Mouse (Mus musculus) G1E (cell line): ENCODE results near the gene Il11ra1. TPM values are rescaled to one million over a fixed set of nuclear protein-coding genes. Genes with fewer than 3 reads are reported as not detected.

Experiments used
- ATAC-seq: 2 replicates; pipeline ENCODE4 v1.8.0; 2016; ENCODE audit warnings: mild to moderate bottlenecking; ENCODE audit not compliant: insufficient number of reproducible peaks, poor library complexity, low FRiP score, severe bottlenecking; ENCODE audit errors: extremely low read depth
- DNase-seq: peaks from one replicate; pipeline ENCODE4 v3.0.0; 2012; ENCODE audit warnings: low spot score
- H3K27me3 ChIP-seq: 2 replicates; pipeline ENCODE4 v1.6.1; 2012; ENCODE audit warnings: mild to moderate bottlenecking, low read length, inconsistent platforms; ENCODE audit not compliant: insufficient read depth
- H3K36me3 ChIP-seq: replicated peaks from 2 replicates; pipeline ENCODE3; 2012; ENCODE audit warnings: mild to moderate bottlenecking, inconsistent platforms
- H3K4me1 ChIP-seq: 2 replicates; pipeline ENCODE4 v1.6.1; 2012; ENCODE audit warnings: low read depth, low read length, inconsistent platforms, mixed read lengths; ENCODE audit not compliant: insufficient read depth
- H3K4me3 ChIP-seq: 2 replicates; pipeline ENCODE4 v1.5.1; 2012; ENCODE audit warnings: low read depth, mild to moderate bottlenecking, inconsistent platforms, low read length, moderate library complexity, mixed read lengths
- H3K9me3 ChIP-seq: replicated peaks from 2 replicates; pipeline ENCODE4 v1.6.1; 2012; ENCODE audit warnings: inconsistent platforms
- CTCF ChIP-seq: IDR thresholded peaks from 2 replicates; pipeline ENCODE4 v1.5.1; 2012; ENCODE audit warnings: low read depth, low read length, inconsistent platforms, mixed read lengths
- GATA1 ChIP-seq: IDR thresholded peaks from 2 replicates; pipeline ENCODE4 v1.6.1; 2012; ENCODE audit warnings: borderline replicate concordance, low read length, inconsistent platforms, mixed read lengths
- GATA2 ChIP-seq: IDR thresholded peaks from 2 replicates; pipeline ENCODE4 v1.6.1; 2012; ENCODE audit warnings: low read depth, low read length, inconsistent platforms, borderline replicate concordance
- POLR2AphosphoS5 ChIP-seq: IDR thresholded peaks from 2 replicates; pipeline ENCODE4 v1.6.1; 2012; ENCODE audit warnings: low read depth, low read length, inconsistent platforms; ENCODE audit not compliant: insufficient replicate concordance
- TAL1 ChIP-seq: conservative IDR thresholded peaks from 2 replicates; pipeline ENCODE4 v1.6.1; 2012; ENCODE audit warnings: low read depth, low read length, inconsistent platforms, mixed read lengths
- polyA plus RNA-seq: library from polyadenylated mRNA; stranded (reverse); fragments of >175 nt; gene quantifications from 2 replicates; pipeline ENCODE4 v1.2.3, GENCODE M21; 2012
- total RNA-seq, 2 experiments: library from RNA; stranded (forward) in 1 of 2; stranded (reverse) in 1 of 2; fragments of 200-1000 nt in 1 of 2; fragments of >200 nt in 1 of 2; fragmentation: Nextera tagmentation in 1 of 2; gene quantifications; 2 replicates each; pipeline ENCODE4 v1.2.3; 2014 to 2017

The Il11ra1 gene
- total and polyA plus RNA-seq, 3 experiments, result 3.4 to 18.5 (median 4.6) TPM

- no peak for DNase-seq
- TF ChIP-seq TAL1 (no peak), CTCF (no peak), GATA1 (no peak), GATA2 (no peak), POLR2AphosphoS5 (no peak)
- no peaks in the 10 kb centered on the region for H3K9me3 ChIP-seq
- peaks cover 47% of the 10 kb centered on the region for H3K4me1 ChIP-seq
- no peak for ATAC-seq
- peaks cover 60% of the 10 kb centered on the region for H3K36me3 ChIP-seq
- peaks cover 4% of the 10 kb centered on the region for H3K27me3 ChIP-seq
- H3K4me3 ChIP-seq, result peak overlapping the region; percentile 82
These were observed 12.8 kb downstream of the Il11ra1 start for GRCm38 (mm10) chr4:41712421-41713196.

GRCm38 (mm10) chr4:41713197-41714067 lies 13.6 kb downstream of the Il11ra1 start, which contains the start of gene Rpp25l:
Gene Rpp25l (minus strand): TSS chr4:41713534.
- DNase-seq (peak; percentile 78), ATAC-seq (peak; percentile 32; the same call in 1 of the 2 replicates)
- no peaks in the 10 kb centered on the region for H3K9me3 ChIP-seq
- H3K27me3 ChIP-seq, result no peaks in the 10 kb centered on the region
- peaks cover 43% of the 10 kb centered on the region for H3K4me1 ChIP-seq
- H3K36me3 ChIP-seq, result peaks cover 69% of the 10 kb centered on the region
- no peak for TF ChIP-seq TAL1
- TF ChIP-seq GATA1, result no peak
- TF ChIP-seq CTCF, result no peak
- TF ChIP-seq GATA2, result no peak
- TF ChIP-seq POLR2AphosphoS5, result no peak
- H3K4me3 ChIP-seq, result peak within 1 kb of the TSS; percentile 82

DNA sequence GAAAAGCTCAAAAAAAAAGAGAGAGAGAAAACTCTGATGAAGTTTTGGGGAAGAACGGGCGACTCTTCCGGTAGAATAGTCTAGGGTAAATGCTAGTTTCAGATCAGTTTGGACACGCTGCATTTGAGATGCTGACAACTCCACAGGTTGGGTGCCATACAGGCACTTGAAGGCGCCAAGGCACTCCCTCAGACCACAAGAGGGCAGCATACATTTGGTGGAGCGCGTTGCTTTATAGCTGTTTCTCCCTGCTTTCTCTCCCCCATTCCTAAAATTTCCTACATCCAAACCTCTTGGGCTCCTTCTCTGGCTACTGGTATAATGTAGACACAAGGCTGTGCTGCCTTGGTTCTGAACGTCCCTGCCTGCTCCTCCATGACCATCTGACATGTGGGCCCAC lies 14.5 kb downstream of the Il11ra1 start:
- H3K27me3 ChIP-seq, result no peaks in the 10 kb centered on the region
- H3K9me3 ChIP-seq, result no peaks in the 10 kb centered on the region
- H3K4me3 ChIP-seq, result no peak overlapping the region
- peaks cover 77% of the 10 kb centered on the region for H3K36me3 ChIP-seq
- H3K4me1 ChIP-seq, result peaks cover 40% of the 10 kb centered on the region
- DNase-seq (no peak), ATAC-seq (no peak)
- TF ChIP-seq GATA2, result no peak
- peak; percentile 69 for TF ChIP-seq CTCF

- ATAC-seq (no peak), DNase-seq (no peak)
- H3K9me3 ChIP-seq, result no peaks in the 10 kb centered on the region
- H3K27me3 ChIP-seq, result no peaks in the 10 kb centered on the region
- TF ChIP-seq TAL1, result no peak
- no peak for TF ChIP-seq GATA1
- TF ChIP-seq POLR2AphosphoS5, result no peak
- TF ChIP-seq CTCF, result no peak
- TF ChIP-seq GATA2, result no peak
- H3K36me3 ChIP-seq, result peaks cover 84% of the 10 kb centered on the region
- H3K4me3 ChIP-seq, result no peak overlapping the region
- H3K4me1 ChIP-seq, result peaks cover 40% of the 10 kb centered on the region
These were observed 15.3 kb downstream of the Il11ra1 start for GRCm38 (mm10) chr4:41715082-41715481.

DNA sequence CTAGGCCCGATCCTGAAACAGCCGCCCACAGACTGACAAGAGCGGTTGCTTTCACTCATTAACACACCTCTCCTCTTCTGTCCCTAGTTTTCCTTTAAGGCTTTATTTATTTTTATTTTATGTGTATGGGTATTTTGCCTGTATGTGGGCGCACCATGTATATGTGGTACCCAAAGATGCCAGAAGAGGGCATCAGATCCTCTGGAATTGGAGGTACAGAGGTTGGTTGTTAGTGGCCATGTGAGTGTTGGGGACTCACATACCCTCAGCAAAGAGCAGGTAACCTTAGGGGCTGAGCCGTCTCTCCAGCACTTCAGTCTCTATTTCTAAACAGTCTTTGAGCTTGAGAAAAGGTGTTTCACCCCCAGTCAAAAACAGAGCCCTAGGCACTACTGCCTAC lies 15.8 kb downstream of the Il11ra1 start:
- peaks cover 41% of the 10 kb centered on the region for H3K4me1 ChIP-seq
- no peaks in the 10 kb centered on the region for H3K27me3 ChIP-seq
- TF ChIP-seq TAL1, result no peak
- TF ChIP-seq GATA1, result no peak
- no peak for TF ChIP-seq POLR2AphosphoS5
- no peak for TF ChIP-seq GATA2
- 0 out of 2 replicates have a peak, but pooled peaks have one; percentile 6 for TF ChIP-seq CTCF
- DNase-seq (no peak), ATAC-seq (no peak)
- H3K4me3 ChIP-seq, result no peak overlapping the region
- H3K36me3 ChIP-seq, result peaks cover 85% of the 10 kb centered on the region
- H3K9me3 ChIP-seq, result no peaks in the 10 kb centered on the region

- ATAC-seq (no peak), DNase-seq (no peak)
- peaks cover 75% of the 10 kb centered on the region for H3K36me3 ChIP-seq
These were observed 17.0 kb downstream of the Il11ra1 start for GRCm38 (mm10) chr4:41716834-41717233.

More at GRCm38 (mm10) chr4:41716834-41717233, 17.0 kb downstream of the Il11ra1 start:
- Histone ChIP-seq H3K9me3 (no peaks in the 10 kb centered on the region), H3K4me3 (no peak overlapping the region), H3K4me1 (peaks cover 38% of the 10 kb centered on the region), H3K27me3 (no peaks in the 10 kb centered on the region)
- no peak for TF ChIP-seq GATA1
- TF ChIP-seq POLR2AphosphoS5, result no peak
- TF ChIP-seq TAL1, result no peak
- no peak for TF ChIP-seq GATA2
- TF ChIP-seq CTCF, result no peak
